22 mouse cellular contexts compared by ENCODE assay signal in the genomic region with DNA sequence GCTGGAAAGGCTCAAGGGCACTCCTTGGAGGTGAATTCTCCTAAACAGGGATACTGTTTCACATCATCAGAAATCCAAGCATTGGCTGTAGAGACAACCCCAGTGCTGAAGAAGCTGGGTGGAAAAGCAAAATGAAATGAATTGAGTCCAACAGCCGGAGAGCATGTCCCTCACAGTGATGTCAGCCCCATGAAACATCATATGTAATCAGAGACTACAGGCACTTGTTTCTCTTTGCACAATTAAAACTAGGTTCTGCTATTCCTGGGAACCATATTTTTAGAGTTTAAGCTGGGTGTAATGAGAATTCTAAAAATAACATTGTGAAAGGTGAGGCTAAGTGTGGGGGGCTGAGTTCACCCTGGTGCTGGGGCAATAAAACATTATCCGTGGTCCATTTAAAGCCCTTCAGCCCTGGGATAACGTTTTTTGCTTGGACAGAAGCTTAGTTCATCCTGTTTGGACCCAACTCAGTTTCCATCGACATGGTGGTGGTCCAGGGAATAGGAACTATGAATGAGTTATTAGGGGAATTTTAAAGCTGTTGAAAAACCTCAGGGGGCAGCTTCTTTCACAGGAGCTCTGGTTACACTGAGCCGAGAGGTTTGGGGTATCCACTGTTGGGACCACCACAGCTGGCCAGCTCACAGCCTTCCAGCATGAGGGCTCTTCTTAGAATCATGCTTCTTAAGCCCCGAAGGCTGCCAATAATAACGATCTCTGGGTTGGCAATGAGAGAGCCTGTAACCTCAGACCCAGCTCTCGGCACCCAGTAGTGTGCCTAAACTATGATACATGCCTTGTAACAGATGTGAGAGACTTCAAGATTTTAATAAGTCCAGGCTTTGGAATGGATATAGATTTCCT.
"Had no signal": no experiment of that assay in that cellular context is flagged by ENCODE, and none has a peak within 500 bp of the region (broad histone marks: within the 10 kb centered on the region; RNA-seq: fewer than 3 reads in every experiment).

No protein-coding gene starts in this region.

- H3K4me2 ChIP-seq: liver, embryonic 12.5 days; liver, embryonic 15.5 days; lung, embryonic 15.5 days; midbrain, embryonic 13.5 days; neural tube, embryonic 13.5 days had no signal

- H3K9ac ChIP-seq: liver, embryonic 12.5 days; liver, embryonic 15.5 days; lung, embryonic 15.5 days; midbrain, embryonic 13.5 days; neural tube, embryonic 13.5 days had no signal

- H3K27me3 ChIP-seq: liver, embryonic 12.5 days; liver, embryonic 15.5 days; lung, embryonic 15.5 days; megakaryocyte, embryonic 14.5 days; midbrain, embryonic 13.5 days; neural tube, embryonic 13.5 days had no signal

- H3K27ac ChIP-seq: kidney, postnatal 0 days; left cerebral cortex, adult 2 months; liver, embryonic 12.5 days; liver, embryonic 15.5 days; lung, embryonic 15.5 days; midbrain, embryonic 10.5 days; midbrain, embryonic 13.5 days; neural tube, embryonic 13.5 days had no signal

- ATAC-seq: liver, embryonic 12.5 days; midbrain, embryonic 13.5 days; midbrain, embryonic 16.5 days had no signal

- H3K4me1 ChIP-seq: liver, embryonic 12.5 days; liver, embryonic 15.5 days; lung, embryonic 15.5 days; midbrain, embryonic 10.5 days; midbrain, embryonic 13.5 days; neural tube, embryonic 13.5 days had no signal

- H3K9me3 ChIP-seq: liver, embryonic 12.5 days; liver, embryonic 15.5 days; lung, embryonic 15.5 days; megakaryocyte, embryonic 14.5 days; midbrain, embryonic 10.5 days; midbrain, embryonic 13.5 days; neural tube, embryonic 13.5 days had no signal

- DNase-seq: kidney, adult 2 months; kidney, postnatal 25 days; layer of hippocampus, postnatal 36 days; liver; lung, adult 18-20 months; lung, postnatal 10 days; lung, postnatal 36 days; retina, postnatal 1 day; right cerebral cortex, postnatal 25 days; thymus, adult 18-20 months; thymus, postnatal 36 days had no signal

- H3K4me3 ChIP-seq: left cerebral cortex, adult 2 months; liver, embryonic 12.5 days; liver, embryonic 15.5 days; lung, embryonic 15.5 days; megakaryocyte, embryonic 14.5 days; midbrain, embryonic 10.5 days; midbrain, embryonic 13.5 days; myocyte; neural tube, embryonic 13.5 days had no signal

- H3K36me3 ChIP-seq: liver, embryonic 12.5 days; liver, embryonic 15.5 days; lung, embryonic 15.5 days; midbrain, embryonic 10.5 days; midbrain, embryonic 13.5 days; neural tube, embryonic 13.5 days had no signal
